11 mouse cellular contexts compared by ENCODE assay signal in the genomic region with DNA sequence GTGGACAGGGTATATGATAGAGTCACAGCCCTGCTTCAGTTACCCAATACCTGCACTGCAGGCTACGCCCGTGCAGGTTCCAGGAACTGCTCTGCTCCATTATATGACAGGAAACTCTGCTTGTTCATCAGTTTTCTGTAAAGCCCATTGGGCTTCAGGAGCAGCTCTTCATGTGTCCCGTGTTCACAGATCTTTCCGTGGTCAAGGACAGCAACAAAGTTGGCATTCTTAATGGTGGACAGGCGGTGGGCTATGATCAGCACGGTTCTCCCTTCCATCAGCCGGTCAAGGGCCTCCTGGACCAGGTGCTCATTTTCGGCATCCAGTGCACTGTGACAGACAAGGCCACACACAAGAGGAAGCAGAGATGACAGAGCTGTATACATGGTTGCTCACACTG.
"Had no signal": no experiment of that assay in that cellular context is flagged by ENCODE, and none has a peak within 500 bp of the region (broad histone marks: within the 10 kb centered on the region; RNA-seq: fewer than 3 reads in every experiment).

No protein-coding gene starts in this region.

- DNase-seq: gastrocnemius, postnatal 14 days; gastrocnemius, postnatal 36 days; heart, adult 11 months; heart, postnatal 10 days; heart, postnatal 4 days; kidney, adult 18-20 months; kidney, adult 8-10 months; kidney, postnatal 10 days; kidney, postnatal 25 days; kidney, postnatal 4 days; left cerebral cortex, postnatal 4 days had no signal
